Mouse (Mus musculus) MEL (cell line): ENCODE measurements around the gene Endov.

Experiments used
- BHLHE40 ChIP-seq: IDR thresholded peaks from 2 replicates; pipeline ENCODE4 v1.6.1; 2012; ENCODE audit warnings: low read depth, mild to moderate bottlenecking, inconsistent platforms, low read length, improper control_type of control experiment, borderline replicate concordance
- CTCF ChIP-seq, 3 experiments: IDR thresholded peaks in 2 of 3; conservative IDR thresholded peaks in 1 of 3; 2 replicates each; pipeline ENCODE4 v1.5.1; 2011 to 2012; ENCODE audit warnings: low read length in 3 of 3, low read depth in 2 of 3, mild to moderate bottlenecking in 2 of 3, improper control_type of control experiment in 1 of 3, inconsistent platforms in 1 of 3, mixed read lengths in 1 of 3, moderate library complexity in 1 of 3; ENCODE audit not compliant: control insufficient read depth in 1 of 3, insufficient read depth in 1 of 3, poor library complexity in 1 of 3, severe bottlenecking in 1 of 3
- E2F4 ChIP-seq: IDR thresholded peaks from 2 replicates; pipeline ENCODE4 v1.6.1; 2011; ENCODE audit warnings: low read depth, low read length, improper control_type of control experiment, borderline replicate concordance
- EP300 ChIP-seq, 2 experiments: IDR thresholded peaks; 2 replicates each; pipeline ENCODE4 v1.6.1; 2011; ENCODE audit warnings: improper control_type of control experiment in 2 of 2, low read length in 2 of 2, low read depth in 1 of 2, mild to moderate bottlenecking in 1 of 2
- MAFK ChIP-seq: IDR thresholded peaks from 2 replicates; pipeline ENCODE4 v1.6.1; 2011; ENCODE audit warnings: low read depth, mild to moderate bottlenecking, low read length, improper control_type of control experiment, borderline replicate concordance
- MEF2A ChIP-seq: IDR thresholded peaks from 2 replicates; pipeline ENCODE4 v1.6.1; 2014; ENCODE audit warnings: low read depth, mild to moderate bottlenecking, inconsistent platforms, low read length, improper control_type of control experiment; ENCODE audit not compliant: poor library complexity, insufficient replicate concordance, severe bottlenecking; ENCODE audit errors: extremely low read depth
- MXI1 ChIP-seq: IDR thresholded peaks from 2 replicates; pipeline ENCODE4 v1.6.1; 2011; ENCODE audit warnings: mild to moderate bottlenecking, low read depth, low read length, improper control_type of control experiment
- POLR2A ChIP-seq, 2 experiments: IDR thresholded peaks; 2 replicates each; pipeline ENCODE4 v1.6.1; 2011 to 2012; ENCODE audit warnings: low read length in 2 of 2, mild to moderate bottlenecking in 2 of 2, control low read depth in 1 of 2, improper control_type of control experiment in 1 of 2, low read depth in 1 of 2, moderate library complexity in 1 of 2; ENCODE audit not compliant: control insufficient read depth in 1 of 2, insufficient read depth in 1 of 2, poor library complexity in 1 of 2
- SIN3A ChIP-seq: IDR thresholded peaks from 2 replicates; pipeline ENCODE4 v1.6.1; 2012; ENCODE audit warnings: low read length, improper control_type of control experiment, inconsistent platforms
- TBP ChIP-seq: IDR thresholded peaks from 2 replicates; pipeline ENCODE4 v1.8.0; 2011; ENCODE audit warnings: low read depth, low read length, improper control_type of control experiment
- UBTF ChIP-seq: IDR thresholded peaks from 2 replicates; pipeline ENCODE4 v1.6.1; 2012; ENCODE audit warnings: low read depth, mild to moderate bottlenecking, inconsistent platforms, low read length, improper control_type of control experiment, moderate library complexity, borderline replicate concordance; ENCODE audit not compliant: insufficient read depth
- USF2 ChIP-seq, 2 experiments: IDR thresholded peaks; 2 replicates each; pipeline ENCODE4 v1.6.1; 2011 to 2012; ENCODE audit warnings: improper control_type of control experiment in 2 of 2, low read length in 2 of 2, borderline replicate concordance in 1 of 2, inconsistent platforms in 1 of 2, low read depth in 1 of 2, mild to moderate bottlenecking in 1 of 2; ENCODE audit not compliant: insufficient read depth in 1 of 2
- ZC3H11A ChIP-seq: IDR thresholded peaks from 2 replicates; pipeline ENCODE4 v1.6.1; 2012; ENCODE audit warnings: low read depth, mild to moderate bottlenecking, inconsistent platforms, low read length, improper control_type of control experiment
- ZNF384 ChIP-seq: IDR thresholded peaks from 2 replicates; pipeline ENCODE4 v1.6.1; 2012; ENCODE audit warnings: low read depth, mild to moderate bottlenecking, inconsistent platforms, low read length, improper control_type of control experiment

DNA sequence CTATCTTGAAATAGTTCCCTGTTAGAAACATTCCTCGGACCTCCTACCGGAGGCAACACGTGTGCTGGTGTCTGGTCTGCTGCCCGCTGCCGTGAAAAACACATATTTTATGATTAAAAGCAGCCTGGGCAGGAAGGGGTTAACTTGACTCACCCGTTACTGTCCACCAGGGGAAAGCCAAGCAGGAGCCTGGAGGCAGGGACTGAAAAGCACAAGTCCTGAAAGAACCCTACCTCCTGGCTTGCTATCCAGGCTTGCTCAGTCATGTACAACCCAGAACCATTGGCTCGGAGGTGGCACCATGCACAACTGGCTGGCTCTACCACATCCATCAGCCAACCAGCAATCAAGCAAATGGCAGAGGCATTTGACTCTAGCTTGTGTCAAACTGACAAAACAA is 42.6 kb downstream of the Endov start:
- TF ChIP-seq POLR2A (IDR thresholded peaks at IDR 0.05; ENCODE audit: control insufficient read depth in 1 of 2, insufficient read depth in 1 of 2, low read depth in 1 of 2, low read length in 2 of 2, poor library complexity in 1 of 2) (no peak), EP300 (IDR thresholded peaks at IDR 0.05; ENCODE audit: low read depth in 1 of 2, low read length in 2 of 2) (no peak), ZNF384 (no peak), SIN3A (no peak), MEF2A (no peak), MAFK (no peak), USF2 (IDR thresholded peaks at IDR 0.05; ENCODE audit: borderline replicate concordance in 1 of 2, insufficient read depth in 1 of 2, low read depth in 1 of 2, low read length in 2 of 2) (no peak), CTCF (IDR thresholded peaks at IDR 0.05 in 2 of 3, conservative IDR thresholded peaks at IDR 0.05 in 1 of 3; ENCODE audit: control insufficient read depth in 1 of 3, insufficient read depth in 1 of 3, low read depth in 2 of 3, low read length in 3 of 3, poor library complexity in 1 of 3, severe bottlenecking in 1 of 3) (no peak), ZC3H11A (no peak), UBTF (no peak), BHLHE40 (no peak), E2F4 (no peak), MXI1 (no peak), TBP (no peak)
